Mouse (Mus musculus): ENCODE measurements around the gene Stau1.

DNA sequence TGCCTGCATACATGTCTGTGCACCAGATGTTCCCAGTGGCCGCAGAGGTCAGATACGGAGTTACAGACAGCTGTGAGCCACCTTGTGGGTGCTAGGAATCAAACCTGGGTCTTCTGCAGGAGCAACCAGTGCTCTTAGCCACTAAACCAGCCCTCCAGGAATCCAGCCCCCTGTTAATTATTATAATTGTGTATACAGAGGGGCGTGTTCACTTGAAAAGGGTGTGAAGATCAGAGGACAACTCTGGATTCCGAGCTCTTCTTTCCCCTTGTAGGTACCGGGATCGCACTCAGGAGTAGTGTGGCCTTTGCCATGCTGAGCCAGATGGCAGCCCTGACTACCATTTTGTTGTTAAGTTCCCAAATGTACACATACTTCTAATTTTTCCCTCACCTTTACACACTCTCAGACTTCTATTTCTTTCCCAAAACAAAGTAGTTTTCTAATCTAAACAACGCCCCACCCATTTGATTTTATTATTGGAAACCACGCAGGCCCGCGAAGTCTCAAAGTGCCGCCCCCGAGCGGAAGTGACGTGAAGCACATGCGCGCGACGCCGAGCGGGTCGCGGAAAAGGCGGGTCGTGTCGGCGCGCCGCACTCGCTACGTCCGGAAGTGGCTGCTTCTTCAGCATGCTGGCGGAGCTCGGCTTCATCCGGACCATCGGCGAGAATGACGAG is 18.7 kb upstream of the Stau1 start, which contains the start of gene Ddx27:
- no peak for TF ChIP-seq CTCF (conservative IDR thresholded peaks at IDR 0.05; ENCODE audit: low read length)
- no peak for TF ChIP-seq POU5F1 (IDR thresholded peaks at IDR 0.05; ENCODE audit: borderline replicate concordance, low read length)

Measured in E14TG2a.4 (cell line).